Mouse (Mus musculus) hindbrain, embryonic 12.5 days (tissue): ENCODE results near the gene Capn9. TPM values are rescaled to one million over a fixed set of nuclear protein-coding genes. Genes with fewer than 3 reads are reported as not detected.

Source experiments
- ATAC-seq: fragments of 200-750 bp; cut with Nextera tagmentation; 2 replicates; pipeline ENCODE4 v1.8.0; 2017; ENCODE audit warnings: moderate TSS enrichment; ENCODE audit not compliant: low FRiP score
- H3K27ac ChIP-seq: fragments of 300-500 bp; sonication (generic); 2 replicates; pipeline ENCODE4 v1.5.1; 2016; ENCODE audit warnings: mild to moderate bottlenecking
- H3K27me3 ChIP-seq: fragments of 300-500 bp; sonication (generic); 2 replicates; pipeline ENCODE4 v1.6.1; 2016; ENCODE audit warnings: mild to moderate bottlenecking
- H3K36me3 ChIP-seq: fragments of 300-500 bp; sonication (generic); 2 replicates; pipeline ENCODE4 v1.6.1; 2016; ENCODE audit warnings: mild to moderate bottlenecking
- H3K4me1 ChIP-seq: fragments of 300-500 bp; sonication (generic); 2 replicates; pipeline ENCODE4 v1.6.1; 2016
- H3K4me2 ChIP-seq: fragments of 300-500 bp; sonication (generic); replicated peaks from 2 replicates; pipeline ENCODE4 v1.6.1; 2016; ENCODE audit warnings: mild to moderate bottlenecking
- H3K4me3 ChIP-seq: fragments of 300-500 bp; sonication (generic); 2 replicates; pipeline ENCODE4 v1.5.1; 2016; ENCODE audit warnings: mild to moderate bottlenecking
- H3K9ac ChIP-seq: fragments of 300-500 bp; sonication (generic); 2 replicates; pipeline ENCODE4 v1.6.1; 2016; ENCODE audit warnings: mild to moderate bottlenecking, moderate library complexity
- H3K9me3 ChIP-seq: fragments of 300-500 bp; sonication (generic); replicated peaks from 2 replicates; pipeline ENCODE4 v1.6.1; 2016; ENCODE audit warnings: mild to moderate bottlenecking
- WGBS: fragments of 180-500 bp; shearing (Covaris S2); methylation state at CpG from one replicate; pipeline ENCODE4 v1.1.7; 2016; 5-methylcytosine and 5-hydroxymethylcytosine counted together
- polyA plus RNA-seq: library from polyadenylated mRNA; unstranded; fragments of >200 nt; fragmentation: Nextera tagmentation; extraction: Ambion mirVana; gene quantifications from 2 replicates; pipeline ENCODE4 v1.2.1, GENCODE M21; 2016

The Capn9 gene
- polyA plus RNA-seq, 1 experiment from 2014 or later, result not detected

DNA sequence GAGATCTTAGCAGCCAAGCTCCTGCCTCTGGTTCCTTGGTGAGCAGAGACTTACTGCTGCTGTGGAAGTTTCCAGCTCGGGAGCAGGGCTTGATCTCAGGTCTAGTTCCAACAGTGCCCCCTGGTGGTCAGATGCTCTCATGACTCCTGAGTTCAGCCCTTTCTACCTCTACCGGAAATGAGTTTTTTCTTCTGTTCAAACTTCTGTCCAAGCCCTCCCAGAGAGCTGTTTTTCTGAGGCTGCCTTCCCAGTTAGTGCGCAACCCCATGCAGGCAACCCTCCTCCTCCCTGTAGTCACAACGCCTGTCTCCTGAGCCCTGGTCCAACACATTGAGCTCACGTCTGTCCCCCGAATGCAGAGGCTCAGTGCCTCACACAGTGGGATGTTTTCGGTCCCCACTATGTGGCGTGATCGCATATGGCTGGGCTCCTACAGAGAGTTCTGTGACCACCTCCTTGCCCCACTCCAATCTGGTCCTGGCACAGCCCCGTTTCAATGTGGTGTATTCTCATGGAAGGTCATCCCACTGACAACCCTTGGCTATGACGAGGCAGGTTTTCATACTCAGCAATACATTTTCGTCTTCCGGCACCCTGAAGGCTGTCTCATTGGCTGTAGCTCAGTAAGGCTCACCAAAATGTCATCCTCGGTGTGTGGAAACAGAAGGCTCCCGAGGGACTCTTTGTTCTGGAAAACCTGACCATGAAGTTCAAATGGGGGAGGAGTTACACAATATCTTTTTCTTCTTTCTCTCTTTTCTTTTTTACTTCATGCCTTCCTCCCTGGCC is 2.2 kb upstream of the Capn9 start:
- no peak overlapping the region for H3K27ac ChIP-seq
- no peak overlapping the region for H3K9ac ChIP-seq
- no peak for ATAC-seq
- no peaks in the 10 kb centered on the region for H3K36me3 ChIP-seq
- H3K4me3 ChIP-seq, result no peak overlapping the region
- WGBS, result 62% methylated on average over 15 of the region's 15 CpGs
- H3K9me3 ChIP-seq, result no peaks in the 10 kb centered on the region
- H3K4me1 ChIP-seq, result no peaks in the 10 kb centered on the region; the same call in 1 of the 2 replicates
- H3K27me3 ChIP-seq, result no peaks in the 10 kb centered on the region
- H3K4me2 ChIP-seq, result no peak overlapping the region

DNA sequence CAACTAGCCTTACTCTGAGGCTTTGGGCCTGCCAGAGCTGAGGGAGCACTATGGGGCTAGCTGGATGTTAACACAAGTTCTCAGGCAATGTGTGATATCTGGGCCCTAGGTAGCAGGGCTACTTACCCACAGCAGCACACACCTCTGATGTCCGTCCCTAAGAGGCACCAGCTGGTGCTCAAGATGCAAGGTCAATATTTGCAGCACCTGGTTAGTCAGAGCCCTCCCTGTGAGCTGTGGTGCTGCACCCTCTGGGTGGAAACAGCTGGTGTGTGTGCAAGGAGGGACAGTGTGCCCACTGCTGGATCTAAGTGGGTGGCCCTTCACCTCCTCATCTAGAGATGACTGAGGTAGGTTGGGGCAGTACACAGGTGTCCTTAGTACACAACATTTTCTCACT is 840 bp downstream of the Capn9 start:
- no peak overlapping the region for H3K9ac ChIP-seq
- no peaks in the 10 kb centered on the region for H3K27me3 ChIP-seq
- no peaks in the 10 kb centered on the region for H3K36me3 ChIP-seq
- WGBS, result 82% methylated on average over 1 of the region's 1 CpGs
- H3K4me1 ChIP-seq, result no peaks in the 10 kb centered on the region
- H3K9me3 ChIP-seq, result no peaks in the 10 kb centered on the region
- H3K4me2 ChIP-seq, result no peak overlapping the region
- no peak overlapping the region for H3K27ac ChIP-seq
- ATAC-seq, result no peak
- H3K4me3 ChIP-seq, result no peak overlapping the region

DNA sequence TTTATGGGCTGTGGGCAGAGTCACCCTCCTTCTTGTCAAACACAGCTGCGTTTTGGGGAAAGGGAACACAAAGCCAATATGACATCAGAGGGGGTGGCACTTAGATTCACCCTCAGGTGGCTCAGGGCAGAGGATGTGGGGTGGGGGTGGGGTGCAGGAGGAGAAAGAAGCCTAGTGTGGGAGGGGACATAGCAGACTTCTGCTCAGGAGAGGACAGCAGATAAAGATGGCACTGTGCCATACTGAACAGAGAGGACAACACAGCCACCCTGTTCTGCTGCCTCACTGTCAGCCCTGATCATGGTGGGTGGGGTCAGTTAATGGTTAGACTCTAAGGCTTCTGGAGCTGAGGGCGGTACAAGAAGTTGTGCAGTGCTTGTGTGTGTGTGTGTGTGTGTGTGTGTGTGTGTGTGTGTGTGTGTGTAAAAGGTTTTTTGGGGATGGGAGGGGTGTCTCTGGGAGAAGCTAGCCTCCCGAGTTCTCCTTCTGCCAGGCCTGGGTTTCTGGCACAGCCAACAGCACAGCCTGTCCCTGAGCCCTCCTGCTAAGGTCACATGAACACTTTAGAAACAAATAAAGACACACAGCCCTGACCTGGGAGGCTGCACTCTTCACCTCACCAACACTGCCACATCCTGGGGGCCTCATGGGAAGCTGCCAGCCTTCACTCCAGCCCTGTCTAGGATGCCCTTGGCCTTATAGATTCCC is 10.0 kb downstream of the Capn9 start:
- 0 out of 2 replicates have a peak overlapping the region, but pooled peaks have one; percentile 1 for H3K9ac ChIP-seq
- H3K4me2 ChIP-seq, result no peak overlapping the region
- H3K36me3 ChIP-seq, result no peaks in the 10 kb centered on the region
- H3K27ac ChIP-seq, result no peak overlapping the region
- H3K4me3 ChIP-seq, result no peak overlapping the region
- 63% methylated on average over 3 of the region's 3 CpGs for WGBS
- no peak for ATAC-seq
- no peaks in the 10 kb centered on the region for H3K9me3 ChIP-seq
- H3K4me1 ChIP-seq, result 0 out of 2 replicates have a peak, but pooled peaks cover 4% of the 10 kb centered on the region
- H3K27me3 ChIP-seq, result no peaks in the 10 kb centered on the region

DNA sequence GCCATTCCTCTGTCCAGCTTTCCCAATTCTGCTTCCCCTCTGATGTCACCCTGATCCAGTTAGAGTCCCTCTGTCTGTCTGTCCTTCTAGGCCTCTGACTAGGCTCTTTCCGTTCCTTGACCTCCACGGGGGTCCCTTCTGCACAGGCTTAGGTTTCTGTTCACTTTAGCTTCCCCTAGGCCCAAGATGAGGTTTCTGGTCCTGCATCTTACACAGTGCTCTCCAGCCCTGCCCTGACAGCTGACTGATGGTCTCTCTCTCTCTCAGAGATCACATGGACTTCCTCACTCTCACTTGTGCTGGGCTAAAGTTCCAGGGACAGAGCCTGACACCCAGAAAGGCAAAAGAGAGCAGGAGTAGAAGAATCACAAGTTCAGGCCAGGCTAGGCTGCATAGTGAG is 10.6 kb downstream of the Capn9 start:
- ATAC-seq, result no peak
- no peak overlapping the region for H3K4me2 ChIP-seq
- no peak overlapping the region for H3K27ac ChIP-seq
- H3K27me3 ChIP-seq, result no peaks in the 10 kb centered on the region
- H3K4me3 ChIP-seq, result no peak overlapping the region
- no peaks in the 10 kb centered on the region for H3K36me3 ChIP-seq
- no peaks in the 10 kb centered on the region for H3K9me3 ChIP-seq
- 0 out of 2 replicates have a peak overlapping the region, but pooled peaks have one; percentile 1 for H3K9ac ChIP-seq
- 74% methylated on average over 2 of the region's 2 CpGs for WGBS
- 0 out of 2 replicates have a peak, but pooled peaks cover 4% of the 10 kb centered on the region for H3K4me1 ChIP-seq

DNA sequence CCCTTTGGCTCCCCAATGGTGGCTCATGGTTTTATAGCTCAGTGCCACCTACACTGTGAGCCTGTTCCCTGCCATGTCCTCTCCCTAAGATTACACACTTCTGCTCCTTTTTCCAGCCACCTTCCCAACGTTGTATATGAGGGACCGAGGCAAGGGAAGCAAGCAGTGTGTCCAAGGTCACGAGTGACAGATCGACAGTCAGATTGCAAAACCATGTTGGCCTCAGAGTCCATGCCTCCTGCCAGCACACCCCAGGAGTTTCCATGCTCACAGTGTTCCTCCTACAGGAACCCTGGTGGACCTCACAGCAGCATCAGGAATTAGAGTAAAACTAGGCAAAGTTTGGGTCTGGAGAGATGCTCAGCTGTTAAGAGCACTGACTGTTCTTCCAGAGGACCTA is 13.5 kb downstream of the Capn9 start:
- WGBS, result 74% methylated on average over 4 of the region's 4 CpGs
- 0 out of 2 replicates have a peak, but pooled peaks cover 4% of the 10 kb centered on the region for H3K4me1 ChIP-seq
- H3K4me3 ChIP-seq, result no peak overlapping the region

DNA sequence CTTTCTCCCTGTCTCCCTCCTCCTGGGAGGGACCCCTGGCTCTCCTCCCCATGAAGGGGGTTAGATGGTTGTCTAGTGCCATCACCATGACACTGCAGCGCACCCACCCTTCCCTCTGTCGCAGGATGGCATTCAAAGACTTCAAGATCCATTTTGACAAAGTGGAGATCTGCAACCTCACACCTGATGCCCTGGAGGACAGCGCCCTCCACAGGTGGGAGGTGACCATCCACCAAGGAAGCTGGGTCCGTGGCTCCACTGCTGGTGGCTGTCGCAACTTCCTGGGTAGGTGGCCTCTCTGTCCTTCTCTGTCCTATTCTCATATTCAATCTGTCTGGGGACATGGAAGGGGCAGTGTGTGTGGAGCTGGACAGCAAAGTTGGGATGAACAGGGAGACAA is 28.2 kb downstream of the Capn9 start:
- Histone ChIP-seq H3K4me3 (no peak overlapping the region), H3K36me3 (no peaks in the 10 kb centered on the region), H3K27me3 (no peaks in the 10 kb centered on the region), H3K9ac (no peak overlapping the region), H3K4me2 (no peak overlapping the region), H3K27ac (no peak overlapping the region), H3K4me1 (no peaks in the 10 kb centered on the region), H3K9me3 (no peaks in the 10 kb centered on the region)
- no peak for ATAC-seq
- WGBS, result 79% methylated on average over 5 of the region's 5 CpGs

More for the DNA sequence above, 13.5 kb downstream of the Capn9 start:
- H3K9ac ChIP-seq, result no peak overlapping the region
- no peak for ATAC-seq
- no peaks in the 10 kb centered on the region for H3K36me3 ChIP-seq
- H3K9me3 ChIP-seq, result no peaks in the 10 kb centered on the region
- no peak overlapping the region for H3K4me2 ChIP-seq
- H3K27me3 ChIP-seq, result no peaks in the 10 kb centered on the region
- H3K27ac ChIP-seq, result no peak overlapping the region

DNA sequence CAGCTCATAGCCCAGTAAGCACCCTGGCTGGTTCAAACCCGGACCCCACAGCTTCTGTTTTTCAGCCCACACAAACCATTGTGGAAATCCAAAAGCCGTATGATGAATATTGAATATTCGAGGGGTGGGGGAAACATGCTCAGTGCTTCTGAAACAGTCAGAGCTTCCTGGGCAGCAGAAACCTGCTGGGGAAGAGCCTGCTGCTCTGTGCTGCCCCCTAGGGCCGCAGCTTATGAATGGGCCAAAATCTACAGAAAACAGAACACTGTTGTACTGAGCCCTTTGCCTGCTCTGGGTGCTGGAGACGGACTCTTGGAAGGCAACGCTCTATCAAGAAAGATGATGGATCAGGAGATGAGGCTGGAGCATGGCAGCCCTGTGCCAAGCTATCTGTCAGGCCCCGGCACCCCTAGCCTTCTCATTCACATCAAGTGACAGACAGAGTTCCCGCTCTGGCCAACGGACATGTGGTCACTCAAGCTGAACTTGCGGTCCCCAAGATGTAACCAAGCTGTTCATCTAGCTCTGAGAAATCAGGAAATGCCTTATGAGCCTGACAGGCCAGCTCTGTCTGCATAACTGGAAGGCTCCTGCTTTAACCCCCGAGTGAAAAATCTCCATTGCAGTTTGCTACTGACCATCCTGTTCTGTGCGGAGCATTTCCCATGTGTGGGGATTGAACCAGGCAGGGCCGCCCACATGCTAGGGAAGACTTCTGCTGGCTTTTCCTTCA is 32.5 kb downstream of the Capn9 start:
- WGBS, result 77% methylated on average over 13 of the region's 13 CpGs
- Histone ChIP-seq H3K36me3 (no peaks in the 10 kb centered on the region), H3K4me2 (no peak overlapping the region), H3K9me3 (no peaks in the 10 kb centered on the region), H3K4me1 (no peaks in the 10 kb centered on the region), H3K9ac (no peak overlapping the region), H3K27ac (no peak overlapping the region), H3K27me3 (no peaks in the 10 kb centered on the region), H3K4me3 (no peak overlapping the region)
- no peak for ATAC-seq

DNA sequence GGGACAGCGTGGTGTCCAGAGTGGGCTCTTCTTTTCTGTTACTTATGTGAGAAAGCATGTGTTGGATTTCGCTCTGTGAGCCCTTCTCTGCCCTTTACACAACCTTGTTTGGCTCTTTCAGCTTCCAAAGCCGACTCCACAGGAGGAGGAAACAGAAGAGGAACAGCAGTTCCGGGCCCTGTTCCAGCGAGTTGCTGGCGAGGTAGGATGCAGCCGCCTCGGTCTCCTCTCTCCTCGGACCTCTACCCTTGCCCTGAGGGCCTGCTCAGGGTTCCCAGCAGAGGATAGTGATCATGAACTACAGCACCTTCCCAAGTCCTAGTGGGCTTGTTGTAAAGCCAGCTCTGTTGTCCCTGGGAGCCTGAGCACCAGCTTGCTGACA is 33.1 kb downstream of the Capn9 start:
- Histone ChIP-seq H3K27ac (no peak overlapping the region), H3K36me3 (no peaks in the 10 kb centered on the region), H3K9ac (no peak overlapping the region), H3K4me1 (no peaks in the 10 kb centered on the region), H3K9me3 (no peaks in the 10 kb centered on the region), H3K4me2 (no peak overlapping the region), H3K4me3 (no peak overlapping the region), H3K27me3 (no peaks in the 10 kb centered on the region)
- WGBS, result 88% methylated on average over 9 of the region's 9 CpGs
- no peak for ATAC-seq

DNA sequence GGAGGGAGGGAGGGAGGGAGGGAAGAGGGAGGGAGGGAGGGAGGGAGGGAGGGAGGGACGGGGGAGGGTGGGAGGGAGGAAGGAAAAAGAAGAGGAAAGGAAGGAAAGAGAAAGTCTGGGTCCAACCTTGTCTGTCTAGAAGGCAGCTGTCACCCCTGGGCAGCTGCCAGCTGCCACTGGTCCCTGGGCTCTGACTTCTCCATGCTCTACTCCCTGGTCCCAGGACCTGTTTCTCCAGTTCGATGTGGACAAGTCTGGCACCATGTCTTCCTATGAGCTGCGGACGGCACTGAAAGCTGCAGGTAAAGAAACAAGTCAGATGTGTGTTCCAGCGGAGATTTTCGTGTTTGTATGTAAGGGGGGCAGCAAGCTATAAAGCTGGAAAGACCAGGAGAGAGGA is 38.4 kb downstream of the Capn9 start:
- Histone ChIP-seq H3K4me2 (no peak overlapping the region), H3K36me3 (no peaks in the 10 kb centered on the region), H3K4me1 (peaks cover 3% of the 10 kb centered on the region; the same call in 1 of the 2 replicates), H3K4me3 (no peak overlapping the region), H3K27me3 (peaks cover 13% of the 10 kb centered on the region), H3K9ac (no peak overlapping the region), H3K27ac (no peak overlapping the region), H3K9me3 (no peaks in the 10 kb centered on the region)
- no peak for ATAC-seq
- WGBS, result 88% methylated on average over 5 of the region's 6 CpGs

DNA sequence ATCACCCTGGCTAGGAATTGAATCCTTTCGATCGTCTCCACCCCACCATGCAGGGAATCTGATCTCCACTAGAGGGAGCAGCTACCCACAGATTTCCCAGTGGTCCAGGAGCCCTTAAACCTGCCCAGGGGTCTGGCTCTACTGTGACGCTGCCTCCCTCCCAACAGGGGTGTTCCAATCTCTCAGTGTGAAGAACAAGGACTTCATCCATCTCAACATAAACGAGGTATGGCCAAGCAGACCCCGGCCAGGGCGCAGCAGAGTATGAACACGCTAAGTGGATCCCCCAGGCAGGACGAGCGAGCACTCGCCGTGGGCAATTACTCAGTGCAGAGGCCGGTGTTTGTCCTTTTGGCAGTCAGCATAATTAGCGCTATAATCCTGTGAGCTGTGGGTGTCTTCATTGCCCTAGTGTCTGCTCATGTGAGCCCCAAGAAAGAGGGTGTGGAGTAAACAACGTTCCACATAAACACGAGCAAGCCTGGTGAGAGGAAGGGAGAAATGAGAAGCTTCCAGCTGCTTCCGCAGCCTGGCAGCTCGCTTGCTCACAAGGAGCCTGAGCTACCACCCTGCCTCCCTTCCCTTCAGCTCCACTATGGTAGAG is 41.5 kb downstream of the Capn9 start:
- no peaks in the 10 kb centered on the region for H3K36me3 ChIP-seq
- 12% methylated on average over 17 of the region's 17 CpGs for WGBS
- peaks cover 3% of the 10 kb centered on the region for H3K4me1 ChIP-seq
- peak overlapping the region; percentile 47; the same call in 1 of the 2 replicates for H3K9ac ChIP-seq
- peaks cover 13% of the 10 kb centered on the region for H3K27me3 ChIP-seq
- H3K4me3 ChIP-seq, result peak overlapping the region; percentile 28
- peak overlapping the region; percentile 60 for H3K4me2 ChIP-seq
- no peak overlapping the region for H3K27ac ChIP-seq
- peak; percentile 82 for ATAC-seq
- no peaks in the 10 kb centered on the region for H3K9me3 ChIP-seq

DNA sequence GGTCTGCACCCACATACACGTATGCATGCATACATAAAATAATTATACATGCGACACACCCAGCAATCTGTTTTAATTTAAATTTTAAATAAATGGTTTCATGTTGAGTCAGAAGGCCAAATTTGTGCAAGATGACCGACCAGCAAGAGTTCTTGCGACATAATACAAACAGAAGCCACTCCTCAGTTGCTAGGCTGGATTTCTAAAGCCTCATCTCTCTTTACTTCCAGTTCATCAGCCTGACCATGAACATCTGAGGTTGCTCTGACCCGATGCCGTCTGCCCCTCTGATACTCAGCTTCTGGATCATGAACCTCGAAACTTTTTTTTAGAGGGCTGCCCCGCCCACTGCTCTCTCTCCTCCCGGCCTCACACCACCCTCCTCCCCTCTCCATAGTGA is 42.3 kb downstream of the Capn9 start:
- ATAC-seq, result no peak
- no peak overlapping the region for H3K9ac ChIP-seq
- no peak overlapping the region for H3K4me2 ChIP-seq
- H3K36me3 ChIP-seq, result no peaks in the 10 kb centered on the region
- no peak overlapping the region for H3K4me3 ChIP-seq
- peaks cover 13% of the 10 kb centered on the region for H3K27me3 ChIP-seq
- 62% methylated on average over 9 of the region's 9 CpGs for whole genome bisulfite sequencing
- H3K4me1 ChIP-seq, result peaks cover 3% of the 10 kb centered on the region
- H3K9me3 ChIP-seq, result no peaks in the 10 kb centered on the region
- no peak overlapping the region for H3K27ac ChIP-seq

DNA sequence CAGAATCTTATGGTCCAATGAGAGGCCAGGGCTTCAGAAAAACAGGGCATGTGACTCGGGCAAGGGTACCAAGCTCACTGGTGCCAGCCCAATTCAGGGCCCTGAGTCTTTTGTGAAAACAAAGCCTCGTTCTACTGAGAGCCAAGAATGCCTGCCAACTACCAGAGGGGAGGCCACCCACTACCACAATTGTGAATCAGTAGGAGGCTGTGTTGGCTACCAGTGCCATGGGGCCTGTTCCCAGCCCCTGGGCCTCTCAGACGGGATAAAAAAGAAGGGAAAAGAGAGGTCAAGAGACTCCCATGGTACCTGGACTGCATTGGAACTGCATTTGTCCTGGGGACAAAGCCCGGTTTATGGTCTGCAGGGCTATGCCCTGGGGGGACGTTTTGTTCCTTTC is 45.3 kb downstream of the Capn9 start:
- H3K27me3 ChIP-seq, result peaks cover 7% of the 10 kb centered on the region
- H3K9me3 ChIP-seq, result no peaks in the 10 kb centered on the region
- H3K4me1 ChIP-seq, result peaks cover 3% of the 10 kb centered on the region
- whole genome bisulfite sequencing, result 55% methylated on average over 5 of the region's 5 CpGs
- no peak overlapping the region for H3K9ac ChIP-seq
- no peaks in the 10 kb centered on the region for H3K36me3 ChIP-seq
- ATAC-seq, result no peak
- no peak overlapping the region for H3K4me2 ChIP-seq
- H3K4me3 ChIP-seq, result no peak overlapping the region
- no peak overlapping the region for H3K27ac ChIP-seq
